Mouse (Mus musculus): Measurements from ENCODE around the gene Drosha.

DNA sequence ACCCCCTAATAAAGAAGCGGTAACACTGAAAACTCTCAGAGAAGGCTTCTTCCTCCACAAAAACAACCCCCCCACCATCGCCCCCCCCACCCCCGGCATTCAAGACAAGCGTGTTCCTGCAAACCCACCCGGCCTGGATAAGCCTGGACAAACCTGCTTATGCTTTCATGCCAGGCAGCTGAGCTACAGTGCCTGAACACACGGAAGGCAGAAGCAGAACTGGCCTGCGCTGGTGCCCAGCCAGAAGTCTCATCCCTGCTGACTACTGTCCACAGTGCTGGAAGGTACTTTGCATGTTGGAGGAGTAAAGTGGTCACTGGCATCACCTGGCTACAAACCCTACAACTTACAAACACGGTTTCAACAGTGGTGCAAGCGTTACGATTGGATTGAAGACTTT, 17.5 kb upstream of the Drosha start:
- TF ChIP-seq TAL1 (IDR thresholded peaks at IDR 0.05; ENCODE audit: low read length) = no peak
- TF ChIP-seq GATA1 (IDR thresholded peaks at IDR 0.05; ENCODE audit: low read length) = no peak

All from erythroblast, embryonic 14.5 days (primary cell).